Mouse (Mus musculus) embryonic facial prominence, embryonic 13.5 days (tissue): Measurements from ENCODE around the gene Ehbp1. TPM values are rescaled to one million over a fixed set of nuclear protein-coding genes. Genes with fewer than 3 reads are reported as not detected.

Source experiments
- ATAC-seq: fragments of 200-750 bp; cut with Nextera tagmentation; 2 replicates; pipeline ENCODE4 v1.8.0; 2017; ENCODE audit warnings: low read depth; ENCODE audit not compliant: insufficient number of reproducible peaks, insufficient read depth, low FRiP score, low TSS enrichment
- H3K27ac ChIP-seq: fragments of 300-500 bp; sonication (generic); 2 replicates; pipeline ENCODE4 v1.5.1; 2015; ENCODE audit warnings: moderate library complexity, mild to moderate bottlenecking, inconsistent platforms
- H3K27me3 ChIP-seq: fragments of 300-500 bp; sonication (generic); 2 replicates; pipeline ENCODE4 v1.6.1; 2015; ENCODE audit warnings: mild to moderate bottlenecking, inconsistent platforms
- H3K36me3 ChIP-seq: fragments of 300-500 bp; sonication (generic); 2 replicates; pipeline ENCODE4 v1.6.1; 2015; ENCODE audit warnings: mild to moderate bottlenecking, inconsistent platforms
- H3K4me1 ChIP-seq: fragments of 300-500 bp; sonication (generic); 2 replicates; pipeline ENCODE4 v1.6.1; 2015; ENCODE audit warnings: inconsistent platforms
- H3K4me2 ChIP-seq: fragments of 300-500 bp; sonication (generic); 2 replicates; pipeline ENCODE4 v1.6.1; 2015; ENCODE audit warnings: moderate library complexity, mild to moderate bottlenecking, inconsistent platforms
- H3K4me3 ChIP-seq: fragments of 300-500 bp; sonication (generic); 2 replicates; pipeline ENCODE4 v1.5.1; 2015; ENCODE audit warnings: mild to moderate bottlenecking, inconsistent platforms
- H3K9ac ChIP-seq: fragments of 300-500 bp; sonication (generic); 2 replicates; pipeline ENCODE4 v1.6.1; 2015; ENCODE audit warnings: mild to moderate bottlenecking, inconsistent platforms
- H3K9me3 ChIP-seq: fragments of 300-500 bp; sonication (generic); 2 replicates; pipeline ENCODE4 v1.6.1; 2016; ENCODE audit warnings: inconsistent platforms
- WGBS: fragments of 180-500 bp; shearing (Covaris S2); methylation state at CpG from one replicate; pipeline ENCODE4 v1.1.7; 2015; ENCODE audit warnings: mixed read lengths; 5-methylcytosine and 5-hydroxymethylcytosine counted together
- polyA plus RNA-seq: library from polyadenylated mRNA; unstranded; fragments of >200 nt; fragmentation: Nextera tagmentation; extraction: Ambion mirVana; gene quantifications from 2 replicates; pipeline ENCODE4 v1.2.1, GENCODE M21; 2015

The Ehbp1 gene
- polyA plus RNA-seq, 1 experiment from 2014 or later = 17.6 TPM

- Histone ChIP-seq H3K27me3 (no peaks in the 10 kb centered on the region), H3K4me2 (no peak overlapping the region), H3K4me3 (no peak overlapping the region), H3K36me3 (0 out of 2 replicates have a peak, but pooled peaks cover 3% of the 10 kb centered on the region), H3K9ac (no peak overlapping the region), H3K9me3 (no peaks in the 10 kb centered on the region), H3K4me1 (no peaks in the 10 kb centered on the region), H3K27ac (no peak overlapping the region)
- no peak for ATAC-seq
- WGBS = 48% methylated on average over 2 of the region's 2 CpGs
Observed at GRCm38 (mm10) chr11:22225619-22226018, 116.5 kb downstream of the Ehbp1 start.

GRCm38 (mm10) chr11:22218222-22218621, 123.9 kb downstream of the Ehbp1 start:
- no peak overlapping the region for H3K4me3 ChIP-seq
- no peaks in the 10 kb centered on the region for H3K9me3 ChIP-seq
- ATAC-seq = no peak
- no peak overlapping the region for H3K27ac ChIP-seq
- no peaks in the 10 kb centered on the region for H3K4me1 ChIP-seq
- WGBS = 71% methylated on average over 2 of the region's 2 CpGs
- H3K9ac ChIP-seq = no peak overlapping the region
- H3K27me3 ChIP-seq = no peaks in the 10 kb centered on the region
- H3K4me2 ChIP-seq = no peak overlapping the region
- H3K36me3 ChIP-seq = no peaks in the 10 kb centered on the region

- Histone ChIP-seq H3K4me2 (no peak overlapping the region), H3K27ac (no peak overlapping the region), H3K36me3 (no peaks in the 10 kb centered on the region), H3K27me3 (no peaks in the 10 kb centered on the region), H3K9me3 (no peaks in the 10 kb centered on the region), H3K9ac (no peak overlapping the region), H3K4me3 (no peak overlapping the region), H3K4me1 (no peaks in the 10 kb centered on the region)
- no peak for ATAC-seq
- WGBS = 63% methylated on average over 7 of the region's 7 CpGs
Observed at GRCm38 (mm10) chr11:22216941-22217340, 125.2 kb downstream of the Ehbp1 start.

GRCm38 (mm10) chr11:22206611-22207010, 135.5 kb downstream of the Ehbp1 start:
- ATAC-seq = no peak
- H3K4me2 ChIP-seq = no peak overlapping the region
- H3K9me3 ChIP-seq = no peaks in the 10 kb centered on the region
- H3K27me3 ChIP-seq = no peaks in the 10 kb centered on the region
- WGBS = 35% methylated on average over 1 of the region's 1 CpGs
- 0 out of 2 replicates have a peak, but pooled peaks cover 3% of the 10 kb centered on the region for H3K36me3 ChIP-seq
- no peak overlapping the region for H3K27ac ChIP-seq
- no peak overlapping the region for H3K9ac ChIP-seq
- H3K4me3 ChIP-seq = no peak overlapping the region
- H3K4me1 ChIP-seq = no peaks in the 10 kb centered on the region

- Histone ChIP-seq H3K4me3 (no peak overlapping the region), H3K4me1 (no peaks in the 10 kb centered on the region), H3K9me3 (no peaks in the 10 kb centered on the region), H3K4me2 (no peak overlapping the region), H3K27me3 (no peaks in the 10 kb centered on the region), H3K27ac (no peak overlapping the region), H3K36me3 (0 out of 2 replicates have a peak, but pooled peaks cover 3% of the 10 kb centered on the region), H3K9ac (no peak overlapping the region)
- 56% methylated on average over 2 of the region's 2 CpGs for WGBS
- no peak for ATAC-seq
Observed at GRCm38 (mm10) chr11:22206191-22206590, 135.9 kb downstream of the Ehbp1 start.

GRCm38 (mm10) chr11:22203413-22203812, 138.7 kb downstream of the Ehbp1 start:
- no peak for ATAC-seq
- no peak overlapping the region for H3K9ac ChIP-seq
- 85% methylated on average over 5 of the region's 5 CpGs for WGBS

GRCm38 (mm10) chr11:22201125-22201524, 141.0 kb downstream of the Ehbp1 start:
- no peak overlapping the region for H3K27ac ChIP-seq
- H3K27me3 ChIP-seq = no peaks in the 10 kb centered on the region
- peaks cover 20% of the 10 kb centered on the region for H3K4me1 ChIP-seq
- H3K9me3 ChIP-seq = no peaks in the 10 kb centered on the region
- 66% methylated on average over 8 of the region's 8 CpGs for WGBS
- H3K9ac ChIP-seq = no peak overlapping the region
- no peak for ATAC-seq
- 0 out of 2 replicates have a peak, but pooled peaks cover 3% of the 10 kb centered on the region for H3K36me3 ChIP-seq
- no peak overlapping the region for H3K4me3 ChIP-seq
- H3K4me2 ChIP-seq = no peak overlapping the region

More at GRCm38 (mm10) chr11:22203413-22203812, 138.7 kb downstream of the Ehbp1 start:
- Histone ChIP-seq H3K4me1 (peaks cover 8% of the 10 kb centered on the region), H3K9me3 (no peaks in the 10 kb centered on the region), H3K4me3 (no peak overlapping the region), H3K4me2 (no peak overlapping the region), H3K36me3 (0 out of 2 replicates have a peak, but pooled peaks cover 3% of the 10 kb centered on the region), H3K27ac (no peak overlapping the region), H3K27me3 (no peaks in the 10 kb centered on the region)

GRCm38 (mm10) chr11:22199881-22200280, 142.2 kb downstream of the Ehbp1 start:
- Histone ChIP-seq H3K27me3 (no peaks in the 10 kb centered on the region), H3K4me2 (no peak overlapping the region), H3K36me3 (0 out of 2 replicates have a peak, but pooled peaks cover 3% of the 10 kb centered on the region), H3K4me1 (peaks cover 20% of the 10 kb centered on the region), H3K4me3 (no peak overlapping the region), H3K9me3 (no peaks in the 10 kb centered on the region), H3K9ac (no peak overlapping the region), H3K27ac (peak overlapping the region; percentile 55; the same call in 1 of the 2 replicates)
- 47% methylated on average over 3 of the region's 3 CpGs for WGBS
- no peak for ATAC-seq

- H3K27me3 ChIP-seq = no peaks in the 10 kb centered on the region
- no peak overlapping the region for H3K4me3 ChIP-seq
- H3K27ac ChIP-seq = 0 out of 2 replicates have a peak overlapping the region, but pooled peaks have one; percentile 5
- H3K36me3 ChIP-seq = 0 out of 2 replicates have a peak, but pooled peaks cover 3% of the 10 kb centered on the region
- no peak overlapping the region for H3K4me2 ChIP-seq
- ATAC-seq = no peak
- H3K9me3 ChIP-seq = no peaks in the 10 kb centered on the region
- peaks cover 20% of the 10 kb centered on the region for H3K4me1 ChIP-seq
- no peak overlapping the region for H3K9ac ChIP-seq
- WGBS = 44% methylated on average over 6 of the region's 6 CpGs
Observed at GRCm38 (mm10) chr11:22198406-22198805, 143.7 kb downstream of the Ehbp1 start.

GRCm38 (mm10) chr11:22197935-22198334, 144.2 kb downstream of the Ehbp1 start:
- Histone ChIP-seq H3K4me3 (no peak overlapping the region), H3K36me3 (no peaks in the 10 kb centered on the region), H3K27ac (0 out of 2 replicates have a peak overlapping the region, but pooled peaks have one; percentile 5), H3K9me3 (no peaks in the 10 kb centered on the region), H3K27me3 (no peaks in the 10 kb centered on the region), H3K4me2 (no peak overlapping the region), H3K4me1 (peaks cover 20% of the 10 kb centered on the region), H3K9ac (no peak overlapping the region)
- whole genome bisulfite sequencing = 56% methylated on average over 6 of the region's 6 CpGs
- no peak for ATAC-seq

GRCm38 (mm10) chr11:22196776-22197175, 145.3 kb downstream of the Ehbp1 start:
- no peak for ATAC-seq
- Histone ChIP-seq H3K4me2 (no peak overlapping the region), H3K4me3 (no peak overlapping the region), H3K4me1 (peaks cover 20% of the 10 kb centered on the region), H3K9ac (no peak overlapping the region), H3K36me3 (no peaks in the 10 kb centered on the region), H3K9me3 (no peaks in the 10 kb centered on the region), H3K27ac (no peak overlapping the region), H3K27me3 (no peaks in the 10 kb centered on the region)
- WGBS = 66% methylated on average over 4 of the region's 4 CpGs

GRCm38 (mm10) chr11:22194607-22195006, 147.5 kb downstream of the Ehbp1 start:
- ATAC-seq = no peak
- 71% methylated on average over 3 of the region's 3 CpGs for WGBS
- H3K27ac ChIP-seq = no peak overlapping the region
- no peaks in the 10 kb centered on the region for H3K9me3 ChIP-seq
- H3K36me3 ChIP-seq = no peaks in the 10 kb centered on the region
- no peak overlapping the region for H3K4me2 ChIP-seq
- no peak overlapping the region for H3K4me3 ChIP-seq
- H3K4me1 ChIP-seq = peaks cover 26% of the 10 kb centered on the region
- no peak overlapping the region for H3K9ac ChIP-seq
- H3K27me3 ChIP-seq = no peaks in the 10 kb centered on the region
